Comparison of ENCODE assay signal across 8 mouse cellular contexts in genomic region chrX:71601052-71601611, GRCm38 (mm10). TPM values are rescaled to one million over a fixed set of nuclear protein-coding genes. Genes with fewer than 3 reads are reported as not detected.
DNase-seq lines count a peak whose midpoint lies in the region; ATAC-seq lines count a peak whose summit lies in the region.

No protein-coding gene starts in this region.

- H3K9ac ChIP-seq in forebrain, embryonic 16.5 days (replicated peaks; ENCODE audit: low read depth, low read length): 0 out of 2 replicates have a peak overlapping the region, but pooled peaks have one; percentile 11
- H3K9ac ChIP-seq in hindbrain, embryonic 14.5 days: no peak overlapping the region

- no peaks in the 10 kb centered on the region for H3K9me3 ChIP-seq in forebrain, embryonic 16.5 days (ENCODE audit: control insufficient read depth, low read length)
- no peaks in the 10 kb centered on the region for H3K9me3 ChIP-seq in hindbrain, embryonic 14.5 days (ENCODE audit: control insufficient read depth, low read length)

- H3K27me3 ChIP-seq in forebrain, embryonic 16.5 days (replicated peaks; ENCODE audit: control insufficient read depth, insufficient read depth, low read length): no peaks in the 10 kb centered on the region
- H3K27me3 ChIP-seq in hindbrain, embryonic 14.5 days (ENCODE audit: control insufficient read depth, insufficient read depth, low read length): no peaks in the 10 kb centered on the region

- H3K4me1 ChIP-seq in forebrain, embryonic 16.5 days (replicated peaks; ENCODE audit: control insufficient read depth, insufficient read depth, low read length): no peaks in the 10 kb centered on the region
- H3K4me1 ChIP-seq in hindbrain, embryonic 14.5 days (replicated peaks; ENCODE audit: control insufficient read depth, insufficient read depth, low read length): no peaks in the 10 kb centered on the region

- peak overlapping the region; percentile 56 for H3K4me2 ChIP-seq in forebrain, embryonic 16.5 days (ENCODE audit: low read length)
- peak overlapping the region; percentile 49 for H3K4me2 ChIP-seq in hindbrain, embryonic 14.5 days (replicated peaks)

- WGBS in forebrain, embryonic 16.5 days: 15% methylated on average over 23 of the region's 25 CpGs
- WGBS in hindbrain, embryonic 14.5 days: 16% methylated on average over 24 of the region's 25 CpGs

- peak; percentile 92 for ATAC-seq in forebrain, embryonic 16.5 days
- peak; percentile 87 for ATAC-seq in hindbrain, embryonic 14.5 days (ENCODE audit: low FRiP score)

- no peaks in the 10 kb centered on the region for H3K36me3 ChIP-seq in forebrain, embryonic 16.5 days (ENCODE audit: control insufficient read depth, insufficient read depth)
- no peaks in the 10 kb centered on the region for H3K36me3 ChIP-seq in hindbrain, embryonic 14.5 days (replicated peaks; ENCODE audit: control insufficient read depth, insufficient read depth)

- no peak overlapping the region for H3K27ac ChIP-seq in forebrain, embryonic 16.5 days (ENCODE audit: low read length)
- H3K27ac ChIP-seq in hindbrain, embryonic 14.5 days: no peak overlapping the region

- peak; percentile 34 for DNase-seq in gastrocnemius, adult 18-20 months (ENCODE audit: low spot score)
- DNase-seq in gastrocnemius, postnatal 25 days: no peak
- DNase-seq in cerebellum, adult 8-10 months: peak; percentile 20
- peak; percentile 70 for DNase-seq in hindbrain, embryonic 14.5 days (ENCODE audit: low spot score)
- peak; percentile 10 to 36 for DNase-seq in left cerebral cortex, adult 18-20 months (ENCODE audit: low spot score in 2 of 2)
- peak; percentile 48 to 59 for DNase-seq in lung, postnatal 4 days
- DNase-seq in right cerebral cortex, postnatal 25 days: peak; percentile 36

- peak overlapping the region; percentile 32 for H3K4me3 ChIP-seq in forebrain, embryonic 16.5 days (replicated peaks; ENCODE audit: low read length)
- H3K4me3 ChIP-seq in hindbrain, embryonic 14.5 days (replicated peaks; ENCODE audit: low read length): peak overlapping the region; percentile 8

RNA-seq across cellular contexts. Expression of gene Hmgb3, which starts 45.4 kb away (rescaled TPM):
- 10 to 100 TPM in 1 of 2 experiments, 1 to 10 TPM in 1; 8.1 to 12.8 TPM for total RNA-seq in gastrocnemius, adult 18-20 months (2021)
- total RNA-seq in gastrocnemius, postnatal 25 days (2021): 1 to 10 TPM; 9.4 to 9.7 TPM
- 519 and 535 TPM in 2 replicates for polyA plus RNA-seq in forebrain, embryonic 16.5 days (2015; fragmentation: Nextera tagmentation; extraction: Ambion mirVana)
- polyA plus RNA-seq in hindbrain, embryonic 14.5 days (2014; fragmentation: Nextera tagmentation; extraction: Ambion mirVana): 350 and 353 TPM in 2 replicates
- total RNA-seq in left cerebral cortex, adult 18-20 months (2021): 10 to 100 TPM; 25.7 to 30.8 TPM
